Mouse (Mus musculus): Measurements from ENCODE around the gene Ccdc34.

DNA sequence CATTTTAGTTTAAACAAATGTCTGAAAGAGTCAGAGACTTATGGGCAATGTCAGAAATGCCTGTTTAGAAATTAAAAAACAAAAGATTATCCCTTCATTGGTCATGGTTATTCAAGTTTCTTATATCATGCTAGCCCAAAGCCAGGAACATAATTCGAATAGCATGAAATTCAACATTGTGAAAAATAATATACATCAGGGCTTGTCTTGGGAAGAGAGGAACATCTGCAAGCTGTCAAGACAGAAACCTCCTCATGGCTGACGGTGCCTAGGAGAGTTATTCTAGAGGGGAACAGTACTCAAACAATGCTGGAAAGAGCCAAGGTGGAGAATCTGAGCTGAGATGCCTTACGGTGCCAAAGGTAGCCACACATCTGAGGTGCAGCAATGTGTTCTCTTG is 96.5 kb downstream of the Ccdc34 start:
- TF ChIP-seq CTCF (IDR thresholded peaks at IDR 0.05; ENCODE audit: control insufficient read depth, insufficient read depth, low read length): no peak
- no peak for TF ChIP-seq POLR2A (IDR thresholded peaks at IDR 0.05; ENCODE audit: borderline replicate concordance, control insufficient read depth, low read depth, low read length)

Data from bone marrow, adult 2 months (tissue).